Mouse (Mus musculus): ENCODE measurements at regions not wholly inside any gene's neighbourhood (a gene's known extent, or its start where the extent isn't known, plus 50 kb on each side); places are given as distances from the start of the nearest gene placed in this dataset.

GRCm38 (mm10) chr9:63046981-63047380 is 59.3 kb upstream of the Pias1 start:
- no peaks in the 10 kb centered on the region for H3K9me3 ChIP-seq (ENCODE audit: low read length)
- WGBS: 93% methylated on average over 3 of the region's 3 CpGs
- no peaks in the 10 kb centered on the region for H3K4me1 ChIP-seq (ENCODE audit: insufficient read depth, low read length)

GRCm38 (mm10) chr9:63045531-63045930 is 57.8 kb upstream of the Pias1 start:
- no peak overlapping the region for H3K4me2 ChIP-seq (ENCODE audit: low read depth, low read length)
- H3K27ac ChIP-seq: no peak overlapping the region
- H3K27me3 ChIP-seq (ENCODE audit: insufficient read depth, low read length): no peaks in the 10 kb centered on the region
- no peaks in the 10 kb centered on the region for H3K9me3 ChIP-seq (ENCODE audit: low read length)
- WGBS: 93% methylated on average over 4 of the region's 4 CpGs
- no peak overlapping the region for H3K4me3 ChIP-seq (ENCODE audit: low read length)
- H3K9ac ChIP-seq (replicated peaks; ENCODE audit: low read length): no peak overlapping the region
- no peak for TF ChIP-seq CTCF (IDR thresholded peaks at IDR 0.05; ENCODE audit: low read depth)
- DNase-seq (ENCODE audit: low spot score) (no peak), ATAC-seq (no peak)
- no peaks in the 10 kb centered on the region for H3K4me1 ChIP-seq (ENCODE audit: insufficient read depth, low read length)
- no peaks in the 10 kb centered on the region for H3K36me3 ChIP-seq (ENCODE audit: insufficient read depth, low read length)

More at GRCm38 (mm10) chr9:63046981-63047380, 59.3 kb upstream of the Pias1 start:
- ATAC-seq (no peak), DNase-seq (ENCODE audit: low spot score) (no peak)
- H3K9ac ChIP-seq (replicated peaks; ENCODE audit: low read length): no peak overlapping the region
- no peak overlapping the region for H3K4me3 ChIP-seq (ENCODE audit: low read length)
- TF ChIP-seq CTCF (IDR thresholded peaks at IDR 0.05; ENCODE audit: low read depth): no peak
- no peaks in the 10 kb centered on the region for H3K27me3 ChIP-seq (ENCODE audit: insufficient read depth, low read length)
- no peak overlapping the region for H3K27ac ChIP-seq
- H3K36me3 ChIP-seq (ENCODE audit: insufficient read depth, low read length): no peaks in the 10 kb centered on the region
- no peak overlapping the region for H3K4me2 ChIP-seq (ENCODE audit: low read depth, low read length)

GRCm38 (mm10) chr9:63043304-63043703 is 55.6 kb upstream of the Pias1 start:
- Histone ChIP-seq H3K9me3 (ENCODE audit: low read length) (no peaks in the 10 kb centered on the region), H3K4me1 (ENCODE audit: insufficient read depth, low read length) (no peaks in the 10 kb centered on the region), H3K36me3 (ENCODE audit: insufficient read depth, low read length) (no peaks in the 10 kb centered on the region), H3K4me2 (ENCODE audit: low read depth, low read length) (no peak overlapping the region), H3K27ac (no peak overlapping the region), H3K4me3 (ENCODE audit: low read length) (no peak overlapping the region), H3K9ac (replicated peaks; ENCODE audit: low read length) (no peak overlapping the region), H3K27me3 (ENCODE audit: insufficient read depth, low read length) (no peaks in the 10 kb centered on the region)
- TF ChIP-seq CTCF (IDR thresholded peaks at IDR 0.05; ENCODE audit: low read depth): no peak
- 44% methylated on average over 3 of the region's 3 CpGs for WGBS
- ATAC-seq (no peak), DNase-seq (ENCODE audit: low spot score) (no peak)

- Histone ChIP-seq H3K27ac (no peak overlapping the region), H3K9me3 (ENCODE audit: low read length) (no peaks in the 10 kb centered on the region), H3K4me3 (ENCODE audit: low read length) (no peak overlapping the region), H3K9ac (replicated peaks; ENCODE audit: low read length) (no peak overlapping the region), H3K4me1 (ENCODE audit: insufficient read depth, low read length) (no peaks in the 10 kb centered on the region), H3K4me2 (ENCODE audit: low read depth, low read length) (no peak overlapping the region), H3K27me3 (ENCODE audit: insufficient read depth, low read length) (no peaks in the 10 kb centered on the region), H3K36me3 (ENCODE audit: insufficient read depth, low read length) (no peaks in the 10 kb centered on the region)
- 93% methylated on average over 6 of the region's 6 CpGs for WGBS
- no peak for TF ChIP-seq CTCF (IDR thresholded peaks at IDR 0.05; ENCODE audit: low read depth)
- no peak for ATAC-seq
- no peak for DNase-seq (ENCODE audit: low spot score)
Measured at GRCm38 (mm10) chr9:63038031-63038430, 50.3 kb upstream of the Pias1 start.
